Comparison of ENCODE assay signal across 8 mouse cellular contexts in genomic region chr17:33954646-33955554, GRCm38 (mm10). TPM values are rescaled to one million over a fixed set of nuclear protein-coding genes. Genes with fewer than 3 reads are reported as not detected.
A peak's percentile ranks its signal among the peaks of the same experiment; 100 is the strongest.
DNase-seq lines count a peak whose midpoint lies in the region; ATAC-seq and TF ChIP-seq lines count a peak whose summit lies in the region.

No protein-coding gene starts in this region.

- H3K9ac ChIP-seq in heart, embryonic 12.5 days: peak overlapping the region; percentile 97
- H3K9ac ChIP-seq in CH12.LX (ENCODE audit: insufficient read depth, low read depth): peak overlapping the region; percentile 53
- H3K9ac ChIP-seq in embryonic facial prominence, embryonic 12.5 days: peak overlapping the region; percentile 90
- peak overlapping the region; percentile 99 for H3K9ac ChIP-seq in midbrain, embryonic 11.5 days (ENCODE audit: low read length)

- TF ChIP-seq CTCF in CH12.LX (conservative IDR thresholded peaks at IDR 0.05 in 1 of 2, IDR thresholded peaks at IDR 0.05 in 1 of 2; ENCODE audit: low read depth in 2 of 2, low read length in 2 of 2): no peak

- TF ChIP-seq RAD21 in CH12.LX (IDR thresholded peaks at IDR 0.05; ENCODE audit: low read depth, low read length): no peak

- no peaks in the 10 kb centered on the region for H3K27me3 ChIP-seq in heart, embryonic 12.5 days (replicated peaks)
- no peaks in the 10 kb centered on the region for H3K27me3 ChIP-seq in CH12.LX (replicated peaks)
- H3K27me3 ChIP-seq in embryonic facial prominence, embryonic 12.5 days: no peaks in the 10 kb centered on the region
- no peaks in the 10 kb centered on the region for H3K27me3 ChIP-seq in midbrain, embryonic 11.5 days (ENCODE audit: control insufficient read depth, insufficient read depth, low read length)

- peaks cover 54% of the 10 kb centered on the region for H3K36me3 ChIP-seq in heart, embryonic 12.5 days
- H3K36me3 ChIP-seq in CH12.LX (replicated peaks in 1 of 2; ENCODE audit: control insufficient read depth in 1 of 2, insufficient read depth in 1 of 2, low read length in 1 of 2): peaks cover 54 to 67% of the 10 kb centered on the region in 2 experiments
- H3K36me3 ChIP-seq in embryonic facial prominence, embryonic 12.5 days: peaks cover 46% of the 10 kb centered on the region
- peaks cover 28% of the 10 kb centered on the region for H3K36me3 ChIP-seq in midbrain, embryonic 11.5 days (ENCODE audit: control insufficient read depth, insufficient read depth, low read length)

- TF ChIP-seq EP300 in CH12.LX (IDR thresholded peaks at IDR 0.05; ENCODE audit: low read length): no peak

- H3K79me2 ChIP-seq in CH12.LX (replicated peaks; ENCODE audit: control insufficient read depth, extremely low read depth, insufficient read depth, poor library complexity, severe bottlenecking): peaks cover 29% of the 10 kb centered on the region

- WGBS in heart, embryonic 12.5 days: under 1% methylated on average over 33 of the region's 33 CpGs
- WGBS in embryonic facial prominence, embryonic 12.5 days: under 1% methylated on average over 33 of the region's 33 CpGs
- 1% methylated on average over 33 of the region's 33 CpGs for WGBS in midbrain, embryonic 11.5 days

- peak overlapping the region; percentile 84 for H3K27ac ChIP-seq in heart, embryonic 12.5 days (ENCODE audit: poor library complexity, severe bottlenecking)
- peak overlapping the region; percentile 26 for H3K27ac ChIP-seq in CH12.LX (ENCODE audit: insufficient read depth, low read depth)
- peak overlapping the region; percentile 94 for H3K27ac ChIP-seq in embryonic facial prominence, embryonic 12.5 days
- peak overlapping the region; percentile 84 for H3K27ac ChIP-seq in midbrain, embryonic 11.5 days (ENCODE audit: low read depth, low read length)

- no peaks in the 10 kb centered on the region for H3K9me3 ChIP-seq in heart, embryonic 12.5 days (replicated peaks)
- H3K9me3 ChIP-seq in CH12.LX (replicated peaks; ENCODE audit: low read length): no peaks in the 10 kb centered on the region
- no peaks in the 10 kb centered on the region for H3K9me3 ChIP-seq in embryonic facial prominence, embryonic 12.5 days
- no peaks in the 10 kb centered on the region for H3K9me3 ChIP-seq in midbrain, embryonic 11.5 days (ENCODE audit: control insufficient read depth, low read length)

- no peak for DNase-seq in heart, adult 8-10 months (ENCODE audit: low spot score)
- DNase-seq in CH12.LX (ENCODE audit: extremely low read depth): no peak
- peak; percentile 42 for DNase-seq in induced T-regulatory cell, adult 2 months (ENCODE audit: low read depth)
- peak; percentile 83 for DNase-seq in midbrain, embryonic 11.5 days (ENCODE audit: low spot score, missing footprints)
- DNase-seq in left cerebral cortex, adult 9 months (ENCODE audit: low spot score in 2 of 2): no peak
- no peak for DNase-seq in cerebellum, adult 11 months

- H3K4me1 ChIP-seq in heart, embryonic 12.5 days (replicated peaks): peaks cover 53% of the 10 kb centered on the region
- peaks cover 10 to 43% of the 10 kb centered on the region in 2 experiments for H3K4me1 ChIP-seq in CH12.LX (ENCODE audit: control insufficient read depth in 1 of 2, insufficient read depth in 2 of 2)
- H3K4me1 ChIP-seq in embryonic facial prominence, embryonic 12.5 days: peaks cover 54% of the 10 kb centered on the region
- H3K4me1 ChIP-seq in midbrain, embryonic 11.5 days (ENCODE audit: control insufficient read depth, insufficient read depth, low read length): peaks cover 44% of the 10 kb centered on the region

- peak overlapping the region; percentile 96 for H3K4me2 ChIP-seq in heart, embryonic 12.5 days
- peak overlapping the region; percentile 63 for H3K4me2 ChIP-seq in CH12.LX (ENCODE audit: insufficient read depth, low read depth, poor library complexity, severe bottlenecking)
- peak overlapping the region; percentile 95 for H3K4me2 ChIP-seq in embryonic facial prominence, embryonic 12.5 days (replicated peaks)
- peak overlapping the region; percentile 99 for H3K4me2 ChIP-seq in midbrain, embryonic 11.5 days

- in situ Hi-C loops in CH12.LX (cut with MboI; ENCODE audit: low pct_ligation_motif_present, low pct_unique_long_range_greater_than_20kb, low sequenced_read_pairs): no loop called here

- peak; percentile 16; the same call in 1 of the 2 replicates for TF ChIP-seq POLR2A in CH12.LX (IDR thresholded peaks at IDR 0.05; ENCODE audit: low read depth, low read length)

- ATAC-seq in heart, embryonic 12.5 days (ENCODE audit: insufficient number of reproducible peaks, low FRiP score): peak; percentile 13
- peak; percentile 5; the same call in 1 of the 2 replicates for ATAC-seq in embryonic facial prominence, embryonic 12.5 days (ENCODE audit: insufficient number of reproducible peaks, insufficient read depth, low FRiP score, low TSS enrichment)
- ATAC-seq in midbrain, embryonic 11.5 days (ENCODE audit: low FRiP score): peak; percentile 48

- H3K4me3 ChIP-seq in heart, embryonic 12.5 days: peak overlapping the region; percentile 89
- peak overlapping the region; percentile 61 to 96 (median 91) for H3K4me3 ChIP-seq in CH12.LX (replicated peaks in 1 of 3; ENCODE audit: low read depth in 2 of 3, low read length in 2 of 3, poor library complexity in 1 of 3)
- H3K4me3 ChIP-seq in embryonic facial prominence, embryonic 12.5 days: peak overlapping the region; percentile 68
- H3K4me3 ChIP-seq in midbrain, embryonic 11.5 days (ENCODE audit: low read depth, low read length): peak overlapping the region; percentile 98

- dilution Hi-C loops in CH12.LX (cut with MboI; ENCODE audit: extremely low pct_ligation_motif_present, extremely low pct_unique_long_range_greater_than_20kb, low sequenced_read_pairs): no loop called here

TF ChIP-seq in CH12.LX, 34 proteins besides CTCF, POLR2A, EP300 and RAD21 (continues in another document):
- TF ChIP-seq BHLHE40 (IDR thresholded peaks at IDR 0.05; ENCODE audit: low read depth, low read length) (no peak), GABPA (IDR thresholded peaks at IDR 0.05; ENCODE audit: insufficient replicate concordance, low read depth, low read length) (no peak), ETS1 (conservative IDR thresholded peaks at IDR 0.05; ENCODE audit: low read depth, low read length) (no peak), CHD1 (IDR thresholded peaks at IDR 0.05; ENCODE audit: low read depth, low read length) (peak; percentile 83), TCF12 (IDR thresholded peaks at IDR 0.05; ENCODE audit: low read depth, low read length) (no peak), E2F4 (IDR thresholded peaks at IDR 0.05; ENCODE audit: insufficient replicate concordance, low read depth, low read length) (0 out of 2 replicates have a peak, but pooled peaks have one; percentile 14), CHD2 (IDR thresholded peaks at IDR 0.05; ENCODE audit: low read length) (no peak), JUND (conservative IDR thresholded peaks at IDR 0.05; ENCODE audit: low read depth, low read length) (no peak), MAZ (IDR thresholded peaks at IDR 0.05; ENCODE audit: low read depth, low read length) (no peak), SIN3A (IDR thresholded peaks at IDR 0.05; ENCODE audit: low read length) (no peak; the same call in 1 of the 2 replicates)

RNA-seq across cellular contexts. Expression of gene Vps52, which starts 0.7 kb away (rescaled TPM):
- polyA plus RNA-seq in heart, embryonic 12.5 days (2016; fragmentation: Nextera tagmentation; extraction: Ambion mirVana): 43.0 and 43.9 TPM in 2 replicates
- total RNA-seq in heart, adult 8-10 months (2022): 10 to 100 TPM; 35.6 to 45.0 (median 41.6) TPM
- total RNA-seq in CH12.LX (2012; rRNA removed): 38.2 and 39.9 TPM in 2 replicates
- 34.3 and 40.6 TPM in 2 replicates for total RNA-seq in CH12.LX (2014; rRNA removed)
- polyA plus RNA-seq in CH12.LX (2012; ENCODE audit: insufficient read length, low read depth): 73.6 and 76.1 TPM in 2 replicates
- polyA plus RNA-seq in embryonic facial prominence, embryonic 12.5 days (2016; fragmentation: Nextera tagmentation; extraction: Ambion mirVana): 55.2 and 55.9 TPM in 2 replicates
- 36.3 and 36.5 TPM in 2 replicates for polyA plus RNA-seq in midbrain, embryonic 11.5 days (2014; fragmentation: Nextera tagmentation; extraction: Ambion mirVana)

RNA-seq across cellular contexts. Expression of gene Rps18, which starts 0.9 kb away (rescaled TPM):
- 850 and 856 TPM in 2 replicates for polyA plus RNA-seq in heart, embryonic 12.5 days (2016; fragmentation: Nextera tagmentation; extraction: Ambion mirVana)
- 100 to 1,000 TPM; 373 to 430 (median 408) TPM for total RNA-seq in heart, adult 8-10 months (2022)
- total RNA-seq in CH12.LX (2012; rRNA removed) (302 and 359 TPM in 2 replicates), CH12.LX (2014; rRNA removed) (205 and 246 TPM in 2 replicates)
- polyA plus RNA-seq in CH12.LX (2012; ENCODE audit: insufficient read length, low read depth): 913 and 991 TPM in 2 replicates
- 1,303 and 1,336 TPM in 2 replicates for polyA plus RNA-seq in embryonic facial prominence, embryonic 12.5 days (2016; fragmentation: Nextera tagmentation; extraction: Ambion mirVana)
- polyA plus RNA-seq in midbrain, embryonic 11.5 days (2014; fragmentation: Nextera tagmentation; extraction: Ambion mirVana): 1,159 and 1,302 TPM in 2 replicates

RNA-seq across cellular contexts. Expression of gene B3galt4, which starts 3.6 kb away (rescaled TPM):
- polyA plus RNA-seq in heart, embryonic 12.5 days (2016; fragmentation: Nextera tagmentation; extraction: Ambion mirVana): 7.2 and 7.4 TPM in 2 replicates
- 1 to 10 TPM in 3 of 4 experiments, under 1 TPM in 1; 0.89 to 2.6 (median 1.6) TPM for total RNA-seq in heart, adult 8-10 months (2022)
- 3.7 and 4.5 TPM in 2 replicates for total RNA-seq in CH12.LX (2012; rRNA removed)
- 4.2 and 5.2 TPM in 2 replicates for total RNA-seq in CH12.LX (2014; rRNA removed)
- 4.6 and 6.2 TPM in 2 replicates for polyA plus RNA-seq in CH12.LX (2012; ENCODE audit: insufficient read length, low read depth)
- 5.5 and 6.3 TPM in 2 replicates for polyA plus RNA-seq in embryonic facial prominence, embryonic 12.5 days (2016; fragmentation: Nextera tagmentation; extraction: Ambion mirVana)
- polyA plus RNA-seq in midbrain, embryonic 11.5 days (2014; fragmentation: Nextera tagmentation; extraction: Ambion mirVana): 3.4 and 4.2 TPM in 2 replicates

RNA-seq across cellular contexts. Expression of gene Wdr46, which starts 14.4 kb away (rescaled TPM):
- 25.3 and 26.5 TPM in 2 replicates for polyA plus RNA-seq in heart, embryonic 12.5 days (2016; fragmentation: Nextera tagmentation; extraction: Ambion mirVana)
- total RNA-seq in heart, adult 8-10 months (2022): 10 to 100 TPM; 10.1 to 12.8 (median 11.6) TPM
- total RNA-seq in CH12.LX (2012; rRNA removed): 49.7 and 64.5 TPM in 2 replicates
- 36.8 and 39.8 TPM in 2 replicates for total RNA-seq in CH12.LX (2014; rRNA removed)
- polyA plus RNA-seq in CH12.LX (2012; ENCODE audit: insufficient read length, low read depth): 69.4 and 72.4 TPM in 2 replicates
- polyA plus RNA-seq in embryonic facial prominence, embryonic 12.5 days (2016; fragmentation: Nextera tagmentation; extraction: Ambion mirVana): 44.9 and 49.6 TPM in 2 replicates
- 27.4 and 28.9 TPM in 2 replicates for polyA plus RNA-seq in midbrain, embryonic 11.5 days (2014; fragmentation: Nextera tagmentation; extraction: Ambion mirVana)

RNA-seq across cellular contexts. Expression of gene Pfdn6, which starts 14.8 kb away (rescaled TPM):
- polyA plus RNA-seq in heart, embryonic 12.5 days (2016; fragmentation: Nextera tagmentation; extraction: Ambion mirVana): 127 and 129 TPM in 2 replicates
- 10 to 100 TPM; 62.7 to 82.9 (median 71.1) TPM for total RNA-seq in heart, adult 8-10 months (2022)
- total RNA-seq in CH12.LX (2012; rRNA removed): 140 and 157 TPM in 2 replicates
- 92.3 and 109 TPM in 2 replicates for total RNA-seq in CH12.LX (2014; rRNA removed)
- 109 and 149 TPM in 2 replicates for polyA plus RNA-seq in CH12.LX (2012; ENCODE audit: insufficient read length, low read depth)
- 184 and 192 TPM in 2 replicates for polyA plus RNA-seq in embryonic facial prominence, embryonic 12.5 days (2016; fragmentation: Nextera tagmentation; extraction: Ambion mirVana)
- polyA plus RNA-seq in midbrain, embryonic 11.5 days (2014; fragmentation: Nextera tagmentation; extraction: Ambion mirVana): 206 and 208 TPM in 2 replicates

Comparison
In these comparisons a context has a peak if more than half of its experiments do, and no peak if none do; other contexts are left out.
1. H3K27ac ChIP-seq: peak in every context shown above with its lines; median percentile 94 in embryonic facial prominence, embryonic 12.5 days; 84 in heart, embryonic 12.5 days; 84 in midbrain, embryonic 11.5 days; 26 in CH12.LX.
2. DNase-seq: peak in induced T-regulatory cell, adult 2 months (single experiment) and midbrain, embryonic 11.5 days (single experiment); none in heart, adult 8-10 months (single experiment), CH12.LX (single experiment), left cerebral cortex, adult 9 months (0 of 2) and cerebellum, adult 11 months (single experiment).
3. Peak in every context shown above with its lines, with median percentiles within 50 percentile points of each other: ATAC-seq, H3K4me2 ChIP-seq, H3K4me3 ChIP-seq and H3K9ac ChIP-seq.